Mouse (Mus musculus) left cerebral cortex, adult 18-20 months (tissue): ENCODE results near the gene Caln1. TPM values are rescaled to one million over a fixed set of nuclear protein-coding genes. Genes with fewer than 3 reads are reported as not detected.

Experiments
- DNase-seq, 2 experiments: peaks; one replicate each; pipeline ENCODE4 v3.0.0; 2021 to 2022; ENCODE audit warnings: low spot score in 2 of 2, mixed read lengths in 1 of 2
- total RNA-seq, 2 experiments: library from RNA; stranded (reverse); gene quantifications; 2 replicates each; pipeline ENCODE4 v1.2.3; 2021

Caln1 gene
- total RNA-seq, 2 experiments from 2014 or later = 114 to 120 TPM

DNA sequence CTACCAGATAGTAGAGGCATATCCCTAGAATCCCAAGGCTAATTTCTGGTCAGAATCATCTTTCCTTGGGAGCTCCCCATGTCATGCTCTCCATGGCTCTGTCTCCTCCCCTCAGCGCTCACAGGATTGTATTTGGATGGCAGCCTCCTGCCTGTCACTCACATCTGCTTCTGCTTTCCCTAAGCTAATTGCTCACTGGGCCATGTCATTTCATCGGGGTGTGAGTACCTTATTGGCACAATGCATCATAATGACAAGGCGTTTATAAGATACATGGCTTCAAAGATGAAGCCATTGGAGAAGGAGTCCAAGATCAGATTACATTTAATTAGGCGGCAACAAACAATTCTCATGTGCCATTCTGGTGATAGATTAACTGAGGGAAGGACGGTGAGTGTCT is 522.5 kb downstream of the Caln1 start:
- DNase-seq = no peak

DNA sequence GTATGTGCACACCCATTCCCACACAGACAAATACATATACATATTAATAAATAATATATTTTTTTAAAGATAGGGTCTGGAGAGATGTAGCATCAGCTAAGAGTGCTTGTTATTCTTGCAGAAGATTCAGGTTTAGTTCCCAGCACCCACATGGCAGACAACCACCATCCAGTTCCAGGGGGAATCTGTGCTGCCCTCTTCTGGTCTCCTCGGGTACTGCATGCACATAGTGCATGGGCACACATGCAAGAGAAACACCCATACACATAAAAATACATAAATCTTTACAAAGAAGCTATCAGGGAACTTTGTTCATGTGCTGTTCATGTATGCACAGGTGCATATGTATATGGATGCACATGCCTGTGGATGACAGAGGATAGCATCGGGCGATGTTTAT is 526.7 kb downstream of the Caln1 start:
- DNase-seq = no peak

Other genes starting within 250 kb of the Caln1 start
- gene Kctd7, start 224.6 kb upstream of the Caln1 start, total RNA-seq = 10 to 100 TPM; 14.3 to 14.7 TPM
- 10 to 100 TPM; 64.5 to 71.3 TPM for gene Rabgef1, start 197.7 kb upstream of the Caln1 start, total RNA-seq
- gene Tmem248, start 152.4 kb upstream of the Caln1 start, total RNA-seq = 10 to 100 TPM; 43.8 to 48.4 TPM
- gene Sbds, start 113.9 kb upstream of the Caln1 start, total RNA-seq = 10 to 100 TPM; 83.8 to 90.3 TPM
- 10 to 100 TPM; 14.0 to 15.0 TPM for gene Tyw1, start 113.8 kb upstream of the Caln1 start, total RNA-seq
- 1 to 10 TPM; 1.0 to 1.3 TPM for gene A330070K13Rik, start 15.2 kb downstream of the Caln1 start, total RNA-seq